Mouse (Mus musculus) heart, embryonic 10.5 days (tissue): ENCODE measurements around the gene 3110021N24Rik. TPM values are rescaled to one million over a fixed set of nuclear protein-coding genes. Genes with fewer than 3 reads are reported as not detected.

ENCODE experiments used
- DNase-seq: peaks from one replicate; pipeline ENCODE4 v3.0.0-alpha.2; 2017; ENCODE audit warnings: low spot score
- H3K27ac ChIP-seq: fragments of 300-500 bp; sonication (generic); 2 replicates; pipeline ENCODE4 v1.5.1; 2016; ENCODE audit warnings: mild to moderate bottlenecking
- H3K27me3 ChIP-seq: fragments of 300-500 bp; sonication (generic); 2 replicates; pipeline ENCODE4 v1.6.1; 2016; ENCODE audit warnings: mild to moderate bottlenecking; ENCODE audit not compliant: poor library complexity, insufficient read depth, severe bottlenecking
- H3K36me3 ChIP-seq: fragments of 300-500 bp; sonication (generic); 2 replicates; pipeline ENCODE4 v1.6.1; 2016; ENCODE audit warnings: mild to moderate bottlenecking, moderate library complexity
- H3K4me1 ChIP-seq: fragments of 300-500 bp; sonication (generic); 2 replicates; pipeline ENCODE4 v1.6.1; 2016; ENCODE audit warnings: mild to moderate bottlenecking
- H3K4me3 ChIP-seq: fragments of 300-500 bp; sonication (generic); 2 replicates; pipeline ENCODE4 v1.5.1; 2016; ENCODE audit warnings: mild to moderate bottlenecking, moderate library complexity
- H3K9me3 ChIP-seq: fragments of 300-500 bp; sonication (generic); 2 replicates; pipeline ENCODE4 v1.6.1; 2016; ENCODE audit warnings: mild to moderate bottlenecking, moderate library complexity
- WGBS: fragments of 180-500 bp; shearing (Covaris S2); methylation state at CpG from one replicate; pipeline ENCODE4 v1.1.7; 2016; 5-methylcytosine and 5-hydroxymethylcytosine counted together
- polyA plus RNA-seq: library from polyadenylated mRNA; unstranded; fragments of >200 nt; fragmentation: Nextera tagmentation; extraction: Ambion mirVana; gene quantifications from 2 replicates; pipeline ENCODE4 v1.2.1, GENCODE M21; 2016

Gene 3110021N24Rik
- polyA plus RNA-seq, 1 experiment from 2014 or later, result 0.92 TPM

DNA sequence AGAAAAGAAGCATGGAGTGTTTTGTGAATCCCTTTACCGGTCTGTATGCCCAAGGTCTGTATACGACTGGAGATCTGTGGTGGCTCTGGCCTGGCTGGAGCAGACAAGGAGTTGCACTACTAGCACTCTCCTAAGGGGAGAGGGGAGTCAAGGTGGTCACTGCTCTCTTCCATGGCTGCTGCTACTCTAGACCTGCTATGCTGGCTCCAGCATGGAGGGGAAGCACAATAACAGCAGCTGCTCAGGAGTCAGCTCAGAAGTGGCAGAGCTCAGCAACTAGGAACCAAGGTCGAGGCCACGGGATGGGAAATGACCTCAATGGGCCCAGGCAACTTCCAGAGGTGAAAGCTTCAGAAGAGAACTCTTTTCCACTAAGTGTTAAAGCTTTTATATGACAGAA is 91.7 kb downstream of the 3110021N24Rik start:
- H3K4me1 ChIP-seq, result no peaks in the 10 kb centered on the region
- no peak overlapping the region for H3K4me3 ChIP-seq
- whole genome bisulfite sequencing, result 50% methylated on average over 4 of the region's 4 CpGs

DNA sequence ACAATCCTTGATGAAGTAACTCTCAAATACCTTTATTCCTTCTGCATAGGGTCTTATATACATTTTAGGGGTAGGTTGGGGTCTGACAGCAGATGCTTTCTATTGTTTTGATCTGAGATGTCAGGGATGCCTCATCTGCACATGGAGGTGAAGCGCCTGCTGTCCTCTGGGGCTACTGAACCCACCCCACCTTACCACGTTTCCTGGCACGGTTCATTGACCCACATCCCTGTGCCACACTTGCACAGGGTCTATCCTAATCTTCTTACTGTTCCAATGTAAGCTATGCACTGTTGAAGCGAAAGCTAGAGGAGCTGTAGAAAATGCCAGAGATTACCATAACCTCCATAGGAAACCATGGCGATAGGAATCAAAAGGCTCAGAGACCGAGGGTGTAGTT is 92.1 kb downstream of the 3110021N24Rik start:
- Histone ChIP-seq H3K9me3 (no peaks in the 10 kb centered on the region), H3K4me3 (no peak overlapping the region), H3K4me1 (no peaks in the 10 kb centered on the region), H3K36me3 (peaks cover 12% of the 10 kb centered on the region; the same call in 1 of the 2 replicates), H3K27ac (no peak overlapping the region), H3K27me3 (no peaks in the 10 kb centered on the region)
- 76% methylated on average over 6 of the region's 6 CpGs for WGBS
- DNase-seq, result no peak

More for the DNA sequence above, 91.7 kb downstream of the 3110021N24Rik start:
- Histone ChIP-seq H3K27ac (no peak overlapping the region), H3K27me3 (no peaks in the 10 kb centered on the region), H3K9me3 (no peaks in the 10 kb centered on the region), H3K36me3 (peaks cover 12% of the 10 kb centered on the region; the same call in 1 of the 2 replicates)
- DNase-seq, result no peak

DNA sequence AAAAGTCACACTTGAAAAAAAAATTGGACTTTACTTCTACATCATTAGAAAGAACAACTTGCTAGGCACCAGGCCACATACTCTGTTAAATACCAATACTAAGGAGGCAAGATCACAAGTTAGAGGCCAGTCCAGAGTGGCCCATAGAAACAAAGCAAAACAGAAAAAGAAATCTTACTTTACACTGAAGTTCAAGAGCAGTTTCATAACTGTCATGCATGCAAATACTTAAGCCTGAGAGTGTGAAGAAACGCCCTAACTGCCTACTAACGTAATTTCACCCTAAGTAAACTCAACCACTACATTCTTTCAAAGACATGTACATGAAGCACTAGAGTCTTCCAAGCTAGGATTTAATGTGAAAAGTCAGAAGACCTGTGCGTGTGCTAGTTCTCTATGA is 106.2 kb downstream of the 3110021N24Rik start:
- Histone ChIP-seq H3K27ac (no peak overlapping the region), H3K9me3 (no peaks in the 10 kb centered on the region), H3K36me3 (peaks cover 90% of the 10 kb centered on the region), H3K4me3 (no peak overlapping the region), H3K27me3 (no peaks in the 10 kb centered on the region), H3K4me1 (no peaks in the 10 kb centered on the region)
- 93% methylated on average over 3 of the region's 3 CpGs for WGBS
- DNase-seq, result no peak

GRCm38 (mm10) chr4:108826096-108826495 is 106.6 kb downstream of the 3110021N24Rik start:
- no peak overlapping the region for H3K4me3 ChIP-seq
- no peaks in the 10 kb centered on the region for H3K27me3 ChIP-seq
- peaks cover 86% of the 10 kb centered on the region for H3K36me3 ChIP-seq
- no peaks in the 10 kb centered on the region for H3K4me1 ChIP-seq
- DNase-seq, result no peak
- H3K9me3 ChIP-seq, result no peaks in the 10 kb centered on the region
- no peak overlapping the region for H3K27ac ChIP-seq
- WGBS, result 73% methylated on average over 1 of the region's 1 CpGs

DNA sequence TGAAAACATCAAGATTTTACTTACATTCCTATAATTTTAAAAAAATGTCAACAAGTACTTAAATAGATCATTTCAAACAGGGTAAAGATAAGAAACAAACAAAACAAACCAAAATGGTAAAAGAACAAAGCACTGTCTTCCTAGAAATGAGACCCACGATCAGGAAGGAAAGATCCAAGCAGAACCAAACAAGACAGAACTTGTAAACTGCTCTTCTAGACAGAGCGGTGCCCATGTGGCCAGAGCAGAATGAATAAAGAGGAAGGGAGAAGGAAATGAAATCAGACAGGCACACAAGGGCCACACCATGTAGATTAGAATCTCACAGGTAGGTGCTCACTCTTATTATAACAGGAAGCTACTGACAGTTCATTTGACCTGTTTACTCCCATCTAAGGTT is 107.2 kb downstream of the 3110021N24Rik start:
- DNase-seq, result no peak
- Histone ChIP-seq H3K4me3 (no peak overlapping the region), H3K9me3 (no peaks in the 10 kb centered on the region), H3K27ac (no peak overlapping the region), H3K36me3 (peaks cover 81% of the 10 kb centered on the region), H3K4me1 (peaks cover under 1% of the 10 kb centered on the region; the same call in 1 of the 2 replicates), H3K27me3 (no peaks in the 10 kb centered on the region)
- WGBS, result 90% methylated on average over 2 of the region's 2 CpGs

- Histone ChIP-seq H3K36me3 (peaks cover 41% of the 10 kb centered on the region), H3K27me3 (no peaks in the 10 kb centered on the region), H3K4me1 (peaks cover 13% of the 10 kb centered on the region), H3K4me3 (no peak overlapping the region), H3K27ac (no peak overlapping the region), H3K9me3 (no peaks in the 10 kb centered on the region)
- 90% methylated on average over 1 of the region's 1 CpGs for WGBS
- DNase-seq, result no peak
Observed at GRCm38 (mm10) chr4:108830698-108831097, 111.2 kb downstream of the 3110021N24Rik start.

Other genes starting within 250 kb of the 3110021N24Rik start
- gene Prpf38a, start 140.3 kb upstream of the 3110021N24Rik start, polyA plus RNA-seq, result 75.5 and 88.7 TPM in 2 replicates
- gene Orc1, start 140.2 kb upstream of the 3110021N24Rik start, polyA plus RNA-seq, result 11.7 and 14.3 TPM in 2 replicates
- 23.1 and 24.7 TPM in 2 replicates for gene Cc2d1b, start 99.7 kb upstream of the 3110021N24Rik start, polyA plus RNA-seq
- gene Zfyve9, start 61.1 kb downstream of the 3110021N24Rik start, polyA plus RNA-seq, result 3.3 and 3.4 TPM in 2 replicates
- gene Btf3l4, start 114.0 kb downstream of the 3110021N24Rik start, polyA plus RNA-seq, result 160 and 165 TPM in 2 replicates
- 101 and 106 TPM in 2 replicates for gene Txndc12, start 115.0 kb downstream of the 3110021N24Rik start, polyA plus RNA-seq
- gene Kti12, start 128.1 kb downstream of the 3110021N24Rik start, polyA plus RNA-seq, result 38.5 and 57.3 TPM in 2 replicates
- 1.2 and 1.4 TPM in 2 replicates for gene A730015C16Rik, start 129.0 kb downstream of the 3110021N24Rik start, polyA plus RNA-seq
- gene Rab3b, start 159.4 kb downstream of the 3110021N24Rik start, polyA plus RNA-seq, result 10.6 and 15.7 TPM in 2 replicates